Mouse (Mus musculus) hindbrain, embryonic 16.5 days (tissue): ENCODE measurements around the gene Olfr313. TPM values are rescaled to one million over a fixed set of nuclear protein-coding genes. Genes with fewer than 3 reads are reported as not detected.
"Not testable (repeated sequence)": the region's sequence is repeated elsewhere in the genome, so short reads cannot be mapped to it uniquely, and the experiment has no call there.

Experiments
- ATAC-seq: fragments of 200-750 bp; cut with Nextera tagmentation; 2 replicates; pipeline ENCODE4 v1.8.0; 2017; ENCODE audit warnings: moderate TSS enrichment, moderate library complexity
- H3K27ac ChIP-seq: fragments of 300-500 bp; sonication (generic); 2 replicates; pipeline ENCODE4 v1.5.1; 2014; ENCODE audit warnings: low read depth, mild to moderate bottlenecking, control low read depth, low read length, moderate library complexity
- H3K27me3 ChIP-seq: fragments of 300-500 bp; sonication (generic); replicated peaks from 2 replicates; pipeline ENCODE4 v1.6.1; 2014; ENCODE audit warnings: low read length; ENCODE audit not compliant: control insufficient read depth, insufficient read depth
- H3K36me3 ChIP-seq: fragments of 300-500 bp; sonication (generic); 2 replicates; pipeline ENCODE4 v1.6.1; 2014; ENCODE audit warnings: mild to moderate bottlenecking, low read length, moderate library complexity, mixed read lengths; ENCODE audit not compliant: control insufficient read depth, insufficient read depth
- H3K4me1 ChIP-seq: fragments of 300-500 bp; sonication (generic); 2 replicates; pipeline ENCODE4 v1.6.1; 2014; ENCODE audit warnings: low read depth, low read length; ENCODE audit not compliant: control insufficient read depth, insufficient read depth
- H3K4me2 ChIP-seq: fragments of 300-500 bp; sonication (generic); 2 replicates; pipeline ENCODE4 v1.6.1; 2014; ENCODE audit warnings: mild to moderate bottlenecking, low read length, control low read depth, moderate library complexity
- H3K4me3 ChIP-seq: fragments of 300-500 bp; sonication (generic); 2 replicates; pipeline ENCODE4 v1.5.1; 2014; ENCODE audit warnings: mild to moderate bottlenecking, low read length, control low read depth, moderate library complexity
- H3K9ac ChIP-seq: fragments of 300-500 bp; sonication (generic); 2 replicates; pipeline ENCODE4 v1.6.1; 2014; ENCODE audit warnings: low read depth, mild to moderate bottlenecking, control low read depth, low read length, moderate library complexity
- H3K9me3 ChIP-seq: fragments of 300-500 bp; sonication (generic); 2 replicates; pipeline ENCODE4 v1.6.1; 2014; ENCODE audit warnings: mild to moderate bottlenecking, low read length, moderate library complexity; ENCODE audit not compliant: control insufficient read depth
- WGBS: fragments of 180-500 bp; shearing (Covaris S2); extraction: QIAGEN DNeasy Blood & Tissue Kit; methylation state at CpG from one replicate; pipeline ENCODE4 v1.1.7; 2014; 5-methylcytosine and 5-hydroxymethylcytosine counted together
- polyA plus RNA-seq: library from polyadenylated mRNA; unstranded; fragments of >200 nt; fragmentation: Nextera tagmentation; extraction: Ambion mirVana; gene quantifications from 2 replicates; pipeline ENCODE4 v1.2.1, GENCODE M21; 2015

The Olfr313 gene
- not detected in 2 replicates for polyA plus RNA-seq

- H3K4me2 ChIP-seq, H3K4me1 ChIP-seq, H3K27me3 ChIP-seq, H3K27ac ChIP-seq, H3K9ac ChIP-seq, ATAC-seq, H3K9me3 ChIP-seq, H3K36me3 ChIP-seq, H3K4me3 ChIP-seq: not testable (repeated sequence)
- 65% methylated on average over 1 of the region's 1 CpGs for WGBS
Measured at GRCm38 (mm10) chr11:58814700-58815099, at the start of gene Olfr313. Gene Olfr313 (plus strand): TSS chr11:58815000.

GRCm38 (mm10) chr11:58772888-58773287, 41.9 kb upstream of the Olfr313 start, which contains the start of gene Olfr315:
Gene Olfr315 (plus strand): TSS chr11:58773188.
- H3K36me3 ChIP-seq = no peaks in the 10 kb centered on the region
- no peaks in the 10 kb centered on the region for H3K27me3 ChIP-seq
- no peak within 1 kb of the TSS for H3K9ac ChIP-seq
- no peak for ATAC-seq
- H3K9me3 ChIP-seq = no peaks in the 10 kb centered on the region
- no peak within 1 kb of the TSS for H3K4me3 ChIP-seq
- H3K27ac ChIP-seq = no peak within 1 kb of the TSS
- H3K4me1 ChIP-seq = no peaks in the 10 kb centered on the region
- H3K4me2 ChIP-seq = no peak within 1 kb of the TSS

- no peak for ATAC-seq
Measured at GRCm38 (mm10) chr11:58782480-58783089, 32.2 kb upstream of the Olfr313 start, which contains the start of gene Olfr314. Gene Olfr314 (plus strand): TSS chr11:58782952.

GRCm38 (mm10) chr11:58784182-58784581, 30.6 kb upstream of the Olfr313 start:
- WGBS = 79% methylated on average over 2 of the region's 2 CpGs
- no peak for ATAC-seq

More at GRCm38 (mm10) chr11:58782480-58783089, 32.2 kb upstream of the Olfr313 start, which contains the start of gene Olfr314:
- no peaks in the 10 kb centered on the region for H3K9me3 ChIP-seq
- H3K36me3 ChIP-seq = no peaks in the 10 kb centered on the region
- H3K4me3 ChIP-seq = no peak within 1 kb of the TSS
- 86% methylated on average over 6 of the region's 6 CpGs for WGBS
- H3K27ac ChIP-seq = no peak within 1 kb of the TSS
- no peak within 1 kb of the TSS for H3K4me2 ChIP-seq
- no peak within 1 kb of the TSS for H3K9ac ChIP-seq
- no peaks in the 10 kb centered on the region for H3K27me3 ChIP-seq
- no peaks in the 10 kb centered on the region for H3K4me1 ChIP-seq

GRCm38 (mm10) chr11:58787651-58788050, 27.1 kb upstream of the Olfr313 start:
- H3K4me2 ChIP-seq = no peak overlapping the region
- ATAC-seq = no peak
- H3K27ac ChIP-seq = no peak overlapping the region
- H3K36me3 ChIP-seq = no peaks in the 10 kb centered on the region
- H3K4me3 ChIP-seq = no peak overlapping the region
- H3K9me3 ChIP-seq = no peaks in the 10 kb centered on the region
- H3K9ac ChIP-seq = no peak overlapping the region
- H3K4me1 ChIP-seq = no peaks in the 10 kb centered on the region
- WGBS = 90% methylated on average over 10 of the region's 10 CpGs
- no peaks in the 10 kb centered on the region for H3K27me3 ChIP-seq

More at GRCm38 (mm10) chr11:58784182-58784581, 30.6 kb upstream of the Olfr313 start:
- Histone ChIP-seq H3K36me3 (no peaks in the 10 kb centered on the region), H3K4me1 (no peaks in the 10 kb centered on the region), H3K9me3 (no peaks in the 10 kb centered on the region), H3K27ac (no peak overlapping the region), H3K9ac (no peak overlapping the region), H3K4me3 (no peak overlapping the region), H3K27me3 (no peaks in the 10 kb centered on the region), H3K4me2 (no peak overlapping the region)

- no peaks in the 10 kb centered on the region for H3K4me1 ChIP-seq
- ATAC-seq = no peak
- no peaks in the 10 kb centered on the region for H3K9me3 ChIP-seq
- WGBS = 83% methylated on average over 8 of the region's 8 CpGs
- no peak overlapping the region for H3K4me3 ChIP-seq
- no peaks in the 10 kb centered on the region for H3K36me3 ChIP-seq
- H3K27me3 ChIP-seq = no peaks in the 10 kb centered on the region
- H3K27ac ChIP-seq = no peak overlapping the region
- H3K4me2 ChIP-seq = no peak overlapping the region
- H3K9ac ChIP-seq = no peak overlapping the region
Measured at GRCm38 (mm10) chr11:58788346-58788745, 26.5 kb upstream of the Olfr313 start.

GRCm38 (mm10) chr11:58789532-58789931, 25.3 kb upstream of the Olfr313 start:
- Histone ChIP-seq H3K4me2 (no peak overlapping the region), H3K27ac (no peak overlapping the region), H3K9ac (no peak overlapping the region), H3K4me1 (no peaks in the 10 kb centered on the region), H3K4me3 (no peak overlapping the region), H3K36me3 (no peaks in the 10 kb centered on the region), H3K9me3 (no peaks in the 10 kb centered on the region), H3K27me3 (no peaks in the 10 kb centered on the region)
- no peak for ATAC-seq
- 25% methylated on average over 3 of the region's 3 CpGs for WGBS

- H3K4me2 ChIP-seq = no peak overlapping the region
- no peak overlapping the region for H3K4me3 ChIP-seq
- H3K27ac ChIP-seq = no peak overlapping the region
- 51% methylated on average over 2 of the region's 2 CpGs for WGBS
- H3K4me1 ChIP-seq = no peaks in the 10 kb centered on the region
- no peaks in the 10 kb centered on the region for H3K9me3 ChIP-seq
- no peak for ATAC-seq
- H3K27me3 ChIP-seq = no peaks in the 10 kb centered on the region
- no peak overlapping the region for H3K9ac ChIP-seq
- H3K36me3 ChIP-seq = no peaks in the 10 kb centered on the region
Measured at GRCm38 (mm10) chr11:58790053-58790452, 24.7 kb upstream of the Olfr313 start.

GRCm38 (mm10) chr11:58790646-58791045, 24.2 kb upstream of the Olfr313 start:
- H3K9me3 ChIP-seq = no peaks in the 10 kb centered on the region
- H3K4me3 ChIP-seq = no peak overlapping the region
- no peak overlapping the region for H3K9ac ChIP-seq
- ATAC-seq = no peak
- WGBS = 85% methylated on average over 6 of the region's 6 CpGs
- no peaks in the 10 kb centered on the region for H3K36me3 ChIP-seq
- H3K4me1 ChIP-seq = no peaks in the 10 kb centered on the region
- H3K27ac ChIP-seq = no peak overlapping the region
- no peak overlapping the region for H3K4me2 ChIP-seq
- H3K27me3 ChIP-seq = no peaks in the 10 kb centered on the region
